Mouse (Mus musculus): ENCODE data around the gene Scamp1.
A peak's percentile ranks its signal among the peaks of the same experiment; 100 is the strongest.

Gene Scamp1

DNA sequence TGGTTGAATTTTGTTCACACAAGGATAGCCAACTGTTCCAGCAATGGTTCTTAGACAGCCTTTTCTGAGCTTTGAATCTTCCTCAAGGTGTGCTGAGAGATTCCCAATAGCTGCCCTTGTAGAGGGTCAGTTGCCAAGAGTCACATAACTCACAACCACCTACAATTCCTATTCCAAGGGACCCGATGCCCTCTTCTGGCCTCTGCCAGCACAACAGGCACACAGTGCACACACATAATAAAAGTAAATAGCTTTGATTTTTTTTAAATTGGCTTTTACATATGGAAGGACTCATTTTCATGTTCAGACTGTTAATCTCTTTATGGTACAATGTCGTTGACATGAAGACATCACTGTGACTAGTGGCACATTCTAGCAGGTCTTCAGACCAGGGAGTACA is 72.9 kb downstream of the Scamp1 start:
- no peak for DNase-seq

GRCm38 (mm10) chr13:94212179-94212578 is 73.5 kb downstream of the Scamp1 start:
- no peak for DNase-seq

DNA sequence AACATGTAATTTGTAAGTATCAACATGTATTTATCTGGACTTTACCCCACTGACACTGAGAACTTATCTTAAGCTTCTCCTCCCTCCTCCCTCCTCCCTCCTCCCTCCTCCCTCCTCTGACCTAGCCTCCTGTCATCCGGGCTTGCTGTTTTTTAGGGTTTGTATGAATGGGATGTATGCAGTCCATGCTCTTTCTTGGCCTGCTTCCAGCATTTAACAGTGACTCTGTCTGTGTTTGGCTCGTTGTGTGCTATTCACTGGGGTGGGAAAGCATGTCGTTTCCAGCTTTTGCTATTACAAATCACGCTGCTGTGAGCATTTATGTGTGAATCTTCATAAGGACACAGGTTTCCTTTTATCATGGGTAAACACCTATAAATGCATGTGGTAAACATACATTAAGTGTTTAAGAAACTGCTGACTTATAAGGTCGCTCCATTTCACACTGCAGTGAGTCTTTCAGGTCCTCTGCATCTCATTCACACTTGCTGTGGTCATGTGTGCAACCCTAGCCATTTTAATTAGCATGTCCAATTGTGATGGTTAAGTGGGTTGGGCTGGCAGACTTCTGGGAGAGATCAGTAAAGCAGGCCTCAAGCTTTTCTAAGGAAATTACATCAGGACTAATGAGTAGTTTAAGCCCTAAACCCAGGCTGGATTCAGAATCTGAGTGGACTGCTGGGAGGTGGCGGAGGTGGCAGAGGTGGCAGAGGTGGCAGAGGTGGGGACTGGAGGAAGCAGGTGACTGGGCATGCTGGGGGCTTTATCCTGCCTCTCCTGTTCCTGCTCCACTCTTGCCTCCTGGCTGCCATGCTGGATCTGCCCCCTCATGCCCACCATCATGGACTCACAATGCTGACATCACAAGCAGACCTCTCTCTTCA is 74.2 kb downstream of the Scamp1 start:
- DNase-seq = no peak

GRCm38 (mm10) chr13:94208892-94209291 is 76.8 kb downstream of the Scamp1 start:
- DNase-seq = no peak

DNA sequence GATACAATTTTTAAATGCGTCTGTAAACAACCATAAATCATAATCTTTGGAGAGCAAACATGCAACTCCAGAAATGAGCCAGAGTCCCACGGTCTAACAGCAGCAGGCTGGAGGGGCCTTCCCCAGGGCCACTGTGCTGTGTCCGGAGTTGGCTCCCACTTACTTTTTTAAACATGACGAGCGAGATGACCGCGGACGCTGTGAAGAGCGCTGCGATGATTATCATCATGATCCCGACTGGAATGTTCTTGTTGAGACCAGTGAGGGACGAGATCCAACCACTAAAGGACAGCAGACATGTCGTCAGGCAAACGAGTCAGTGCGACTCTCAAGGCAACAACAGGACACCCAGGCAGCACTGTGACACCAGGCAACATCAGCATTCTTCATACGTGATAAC is 77.7 kb downstream of the Scamp1 start:
- no peak for DNase-seq

- peak; percentile 37 for DNase-seq
Measured at GRCm38 (mm10) chr13:94205234-94205633, 80.4 kb downstream of the Scamp1 start.

- no peak for DNase-seq
Measured at GRCm38 (mm10) chr13:94199829-94200228, 85.8 kb downstream of the Scamp1 start.

GRCm38 (mm10) chr13:94198616-94199015 is 87.0 kb downstream of the Scamp1 start:
- no peak for DNase-seq

DNA sequence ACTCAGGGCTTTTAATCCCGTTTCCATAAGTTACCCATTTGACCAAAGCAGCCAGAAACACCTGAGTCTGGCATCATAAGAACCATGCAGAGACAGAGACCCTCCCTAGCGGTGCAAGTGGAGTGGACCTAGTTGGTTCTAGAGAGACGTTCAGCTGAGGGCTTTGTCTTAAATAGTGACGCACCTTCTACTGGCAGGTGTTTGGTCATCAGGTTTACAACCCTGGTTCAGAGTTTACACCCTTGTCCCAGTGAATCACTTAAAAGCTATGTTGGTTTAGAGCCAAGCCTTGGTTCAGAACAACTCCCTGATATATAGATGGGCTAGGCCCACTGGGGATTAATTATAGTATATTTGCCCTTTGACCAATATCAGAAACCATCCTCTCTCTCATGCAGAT is 92.4 kb downstream of the Scamp1 start:
- DNase-seq = no peak

- no peak for DNase-seq
Measured at GRCm38 (mm10) chr13:94190386-94190785, 95.3 kb downstream of the Scamp1 start.

DNA sequence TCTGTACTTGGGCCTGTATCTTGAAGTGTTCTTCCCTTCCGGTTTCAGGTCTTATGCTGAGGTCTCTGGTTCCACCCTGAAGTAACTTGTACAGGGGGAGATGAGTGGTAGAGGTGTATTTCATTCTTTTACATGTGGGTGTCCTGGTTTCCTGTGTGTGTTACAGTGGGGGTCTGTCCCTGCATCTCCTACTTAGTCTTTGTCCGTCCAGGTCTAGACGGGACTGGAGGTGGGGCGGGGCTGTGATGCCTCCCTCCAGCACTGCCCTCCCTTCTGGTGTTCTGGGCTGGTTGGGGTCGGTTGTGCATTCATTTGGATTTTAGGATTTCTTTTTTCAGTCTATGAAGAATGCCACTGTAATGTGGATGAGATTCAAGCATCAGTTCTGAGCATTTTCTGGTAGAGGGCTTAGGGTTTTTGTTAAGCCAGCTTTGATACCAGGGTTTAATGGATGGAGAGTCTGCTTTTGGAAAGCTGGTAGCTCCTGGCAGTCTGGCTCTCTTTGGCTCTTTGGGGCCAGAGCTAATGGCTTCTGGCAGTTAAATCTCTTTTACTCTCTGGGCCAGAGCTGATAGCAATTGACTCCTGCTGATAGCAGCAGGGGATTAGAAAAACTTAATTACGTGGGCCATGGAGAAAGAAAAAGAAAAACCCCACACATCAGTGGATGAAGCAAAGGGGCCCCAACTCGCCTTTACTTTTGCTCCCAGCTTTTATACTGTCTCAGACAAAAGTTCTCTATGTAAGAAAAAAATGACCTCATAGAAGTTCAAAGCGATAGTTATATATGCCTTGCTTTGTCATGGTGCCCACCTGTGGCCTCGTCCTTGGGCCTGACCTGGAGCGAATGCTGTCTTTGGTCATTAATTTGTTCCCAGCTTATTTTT is 97.2 kb downstream of the Scamp1 start:
- DNase-seq = no peak

DNA sequence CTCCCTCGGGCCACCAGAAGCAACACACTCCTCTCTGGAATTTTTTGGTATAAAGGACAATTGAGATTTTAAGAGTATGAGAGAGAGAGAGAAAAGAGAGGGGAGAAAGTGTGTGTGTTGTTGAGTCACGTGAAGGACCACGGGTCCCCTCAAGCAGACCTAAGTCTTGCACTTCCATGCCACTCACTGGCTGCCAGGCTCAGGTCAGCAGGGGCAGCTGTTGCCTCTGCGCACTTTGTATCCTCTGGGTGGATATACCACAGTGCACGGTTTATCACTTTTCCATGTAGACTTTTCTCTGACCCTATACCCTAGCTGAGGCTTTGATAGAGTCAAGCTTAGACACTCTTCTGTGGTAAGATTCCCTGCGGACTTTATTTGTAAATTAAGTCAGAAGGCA is 100.0 kb downstream of the Scamp1 start:
- DNase-seq = no peak

DNA sequence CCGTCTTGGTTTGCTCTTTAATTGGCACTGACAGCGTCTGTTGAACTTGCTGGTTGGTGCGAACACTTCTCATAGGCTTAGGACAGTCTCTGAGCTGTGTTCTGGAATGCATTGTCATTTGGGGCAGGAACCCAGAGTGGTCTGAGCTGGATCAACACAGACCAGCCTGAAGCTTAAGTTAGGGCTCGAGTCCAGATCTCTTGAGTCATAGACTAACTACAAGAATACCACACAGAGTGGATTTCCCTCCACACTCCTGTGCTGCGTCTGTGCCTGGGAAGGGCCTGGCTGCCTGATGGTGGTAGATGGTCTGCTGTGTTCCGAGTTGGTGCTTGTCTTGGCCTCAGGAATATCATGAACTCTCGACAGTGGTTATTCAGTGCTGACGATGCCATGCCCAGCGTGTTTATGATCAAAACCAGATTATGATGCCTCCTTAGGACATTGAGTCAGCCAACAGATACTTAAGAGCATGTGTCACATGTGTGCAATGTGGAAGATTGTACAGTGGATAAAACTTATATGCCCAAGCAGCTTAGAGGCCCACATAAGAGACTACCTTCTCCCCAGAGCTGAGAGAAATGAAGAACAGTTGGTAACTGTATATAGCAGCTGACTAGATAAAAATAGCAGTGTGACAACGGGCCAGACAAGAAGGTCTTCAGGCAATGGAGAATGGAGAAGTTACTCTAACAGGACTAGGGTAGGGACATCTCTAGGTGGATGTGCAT is 100.8 kb downstream of the Scamp1 start:
- no peak for DNase-seq

GRCm38 (mm10) chr13:94183372-94184021 is 102.2 kb downstream of the Scamp1 start:
- no peak for DNase-seq

GRCm38 (mm10) chr13:94182026-94182425 is 103.6 kb downstream of the Scamp1 start:
- no peak for DNase-seq

GRCm38 (mm10) chr13:94180477-94181420 is 104.9 kb downstream of the Scamp1 start:
- DNase-seq = no peak

- peak; percentile 79 for DNase-seq
Measured at GRCm38 (mm10) chr13:94178401-94179040, 107.1 kb downstream of the Scamp1 start.

GRCm38 (mm10) chr13:94177148-94177547 is 108.5 kb downstream of the Scamp1 start:
- DNase-seq = peak; percentile 27

DNA sequence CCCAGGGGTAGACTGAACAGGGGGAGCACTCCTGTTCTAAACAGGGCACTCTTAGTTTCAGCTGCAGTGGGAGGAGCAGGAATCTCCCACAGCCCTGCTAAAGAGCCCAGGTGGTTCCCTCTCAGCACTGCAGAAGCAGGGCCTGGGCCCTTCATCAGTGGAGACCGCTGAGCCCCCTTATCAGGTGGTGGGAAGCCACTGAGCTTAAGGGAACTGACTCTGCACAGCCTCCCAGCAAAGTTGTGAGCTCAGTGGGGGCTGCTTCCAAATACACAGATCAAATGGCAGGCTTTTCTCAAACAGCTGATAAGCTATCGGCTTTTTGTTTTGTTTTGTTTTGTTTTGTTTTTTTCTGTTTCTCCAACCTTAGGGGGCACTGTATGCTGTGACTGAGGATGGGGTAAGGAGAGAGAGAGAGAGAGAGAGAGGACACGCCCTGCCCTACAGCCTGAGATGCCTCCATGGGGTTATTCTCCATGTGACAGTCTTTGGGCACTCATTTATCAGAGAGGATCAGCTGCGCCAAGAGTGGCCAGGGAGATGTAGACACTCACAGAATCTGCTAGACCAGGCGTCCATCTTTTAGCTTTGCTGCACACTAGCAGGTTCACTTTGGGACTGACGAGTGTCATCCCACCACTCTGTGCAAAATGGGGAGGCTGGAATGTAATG is 110.1 kb downstream of the Scamp1 start:
- peak; percentile 19 for DNase-seq

GRCm38 (mm10) chr13:94174577-94175279 is 110.9 kb downstream of the Scamp1 start:
- DNase-seq = no peak
